Mouse (Mus musculus): Measurements from ENCODE around the gene Rnf11. TPM values are rescaled to one million over a fixed set of nuclear protein-coding genes. Genes with fewer than 3 reads are reported as not detected.
A peak's percentile ranks its signal among the peaks of the same experiment; 100 is the strongest.

Gene Rnf11
- total RNA-seq, 2 experiments from 2014 or later, result 136 to 141 TPM

GRCm38 (mm10) chr4:109445397-109445796 lies 39.1 kb downstream of the Rnf11 start:
- intact Hi-C loops (cut with DNase I), result no loop called here
- DNase-seq, result no peak

GRCm38 (mm10) chr4:109444951-109445350 lies 39.6 kb downstream of the Rnf11 start:
- intact Hi-C loops (cut with DNase I), result no loop called here
- no peak for DNase-seq

- no peak for DNase-seq
- intact Hi-C loops (cut with DNase I), result no loop called here
Observed at GRCm38 (mm10) chr4:109444471-109444870, 40.1 kb downstream of the Rnf11 start.

GRCm38 (mm10) chr4:109442649-109443048 lies 41.9 kb downstream of the Rnf11 start:
- intact Hi-C loops (cut with DNase I), result no loop called here
- no peak for DNase-seq

GRCm38 (mm10) chr4:109442126-109442525 lies 42.4 kb downstream of the Rnf11 start:
- no peak for DNase-seq
- intact Hi-C loops (cut with DNase I), result no loop called here

GRCm38 (mm10) chr4:109441000-109441399 lies 43.5 kb downstream of the Rnf11 start:
- no peak for DNase-seq
- intact Hi-C loops (cut with DNase I), result no loop called here

GRCm38 (mm10) chr4:109440381-109440780 lies 44.1 kb downstream of the Rnf11 start:
- DNase-seq, result no peak
- intact Hi-C loops (cut with DNase I), result no loop called here

GRCm38 (mm10) chr4:109439825-109440248 lies 44.7 kb downstream of the Rnf11 start:
- DNase-seq, result no peak
- intact Hi-C loops (cut with DNase I), result no loop called here

GRCm38 (mm10) chr4:109439101-109439500 lies 45.4 kb downstream of the Rnf11 start:
- DNase-seq, result no peak
- intact Hi-C loops (cut with DNase I), result no loop called here

GRCm38 (mm10) chr4:109437913-109438878 lies 46.3 kb downstream of the Rnf11 start:
- peak; percentile 72 for DNase-seq

GRCm38 (mm10) chr4:109434256-109434655 lies 50.3 kb downstream of the Rnf11 start:
- intact Hi-C loops (cut with DNase I), result no loop called here
- DNase-seq, result no peak

More at GRCm38 (mm10) chr4:109437913-109438878, 46.3 kb downstream of the Rnf11 start:
- intact Hi-C loops (cut with DNase I), result no loop called here

GRCm38 (mm10) chr4:109433641-109434040 lies 50.9 kb downstream of the Rnf11 start:
- intact Hi-C loops (cut with DNase I), result no loop called here
- DNase-seq, result no peak

GRCm38 (mm10) chr4:109432668-109433375 lies 51.7 kb downstream of the Rnf11 start:
- no peak for DNase-seq
- intact Hi-C loops (cut with DNase I), result no loop called here

GRCm38 (mm10) chr4:109430854-109431253 lies 53.7 kb downstream of the Rnf11 start:
- intact Hi-C loops (cut with DNase I), result no loop called here
- peak; percentile 54 for DNase-seq

GRCm38 (mm10) chr4:109430250-109430649 lies 54.3 kb downstream of the Rnf11 start:
- no peak for DNase-seq
- intact Hi-C loops (cut with DNase I), result no loop called here

GRCm38 (mm10) chr4:109427058-109427457 lies 57.5 kb downstream of the Rnf11 start:
- intact Hi-C loops (cut with DNase I), result no loop called here
- DNase-seq, result no peak

GRCm38 (mm10) chr4:109423438-109423837 lies 61.1 kb downstream of the Rnf11 start:
- DNase-seq, result no peak
- intact Hi-C loops (cut with DNase I), result no loop called here

- intact Hi-C loops (cut with DNase I), result no loop called here
- no peak for DNase-seq
Observed at GRCm38 (mm10) chr4:109422436-109422835, 62.1 kb downstream of the Rnf11 start.

GRCm38 (mm10) chr4:109421608-109422007 lies 62.9 kb downstream of the Rnf11 start:
- intact Hi-C loops (cut with DNase I), result no loop called here
- no peak for DNase-seq

GRCm38 (mm10) chr4:109420138-109420795 lies 64.3 kb downstream of the Rnf11 start:
- peak; percentile 41 for DNase-seq
- intact Hi-C loops (cut with DNase I), result no loop called here

- intact Hi-C loops (cut with DNase I), result no loop called here
- no peak for DNase-seq
Observed at GRCm38 (mm10) chr4:109419563-109419962, 65.0 kb downstream of the Rnf11 start.
